Mouse (Mus musculus): ENCODE data around the gene Plod3. TPM values are rescaled to one million over a fixed set of nuclear protein-coding genes. Genes with fewer than 3 reads are reported as not detected.

Gene Plod3
- total and polyA plus RNA-seq, 2 experiments from 2014 or later: 25.2 to 63.5 TPM

GRCm38 (mm10) chr5:136987138-136987933 lies 517 bp downstream of the Plod3 start:
- no peak for TF ChIP-seq CTCF (IDR thresholded peaks at IDR 0.05; ENCODE audit: low read depth)
- peak overlapping the region; percentile 97 for H3K4me2 ChIP-seq (ENCODE audit: low read depth, low read length)
- H3K27ac ChIP-seq: peak overlapping the region; percentile 91
- H3K9me3 ChIP-seq (ENCODE audit: low read length): no peaks in the 10 kb centered on the region
- ATAC-seq: peak; percentile 52
- H3K9ac ChIP-seq (replicated peaks; ENCODE audit: low read length): peak overlapping the region; percentile 87
- DNase-seq (ENCODE audit: low spot score): peak; percentile 71
- under 1% methylated on average over 66 of the region's 67 CpGs for WGBS
- H3K4me3 ChIP-seq (ENCODE audit: low read length): peak overlapping the region; percentile 87
- H3K4me1 ChIP-seq (ENCODE audit: insufficient read depth, low read length): peaks cover 7% of the 10 kb centered on the region; the same call in 1 of the 2 replicates
- peaks cover 25% of the 10 kb centered on the region for H3K36me3 ChIP-seq (ENCODE audit: insufficient read depth, low read length)
- no peaks in the 10 kb centered on the region for H3K27me3 ChIP-seq (ENCODE audit: insufficient read depth, low read length)

- H3K9ac ChIP-seq (replicated peaks; ENCODE audit: low read length): peak within 1 kb of the TSS; percentile 87
- peaks cover 25% of the 10 kb centered on the region for H3K36me3 ChIP-seq (ENCODE audit: insufficient read depth, low read length)
- peak within 1 kb of the TSS; percentile 91 for H3K27ac ChIP-seq
- H3K4me3 ChIP-seq (ENCODE audit: low read length): peak within 1 kb of the TSS; percentile 87
- TF ChIP-seq CTCF (IDR thresholded peaks at IDR 0.05; ENCODE audit: low read depth): no peak
- H3K4me1 ChIP-seq (ENCODE audit: insufficient read depth, low read length): peaks cover 7% of the 10 kb centered on the region; the same call in 1 of the 2 replicates
- H3K9me3 ChIP-seq (ENCODE audit: low read length): no peaks in the 10 kb centered on the region
- H3K27me3 ChIP-seq (ENCODE audit: insufficient read depth, low read length): no peaks in the 10 kb centered on the region
- 3% methylated on average over 12 of the region's 12 CpGs for WGBS
- H3K4me2 ChIP-seq (ENCODE audit: low read depth, low read length): peak within 1 kb of the TSS; percentile 97
- DNase-seq (ENCODE audit: low spot score) (peak; percentile 30), ATAC-seq (no peak)
Observed at GRCm38 (mm10) chr5:136987934-136988271, 1.1 kb downstream of the Plod3 start, which contains the start of gene Znhit1. TSS of gene Znhit1 (minus strand) at chr5:136988021.

DNA sequence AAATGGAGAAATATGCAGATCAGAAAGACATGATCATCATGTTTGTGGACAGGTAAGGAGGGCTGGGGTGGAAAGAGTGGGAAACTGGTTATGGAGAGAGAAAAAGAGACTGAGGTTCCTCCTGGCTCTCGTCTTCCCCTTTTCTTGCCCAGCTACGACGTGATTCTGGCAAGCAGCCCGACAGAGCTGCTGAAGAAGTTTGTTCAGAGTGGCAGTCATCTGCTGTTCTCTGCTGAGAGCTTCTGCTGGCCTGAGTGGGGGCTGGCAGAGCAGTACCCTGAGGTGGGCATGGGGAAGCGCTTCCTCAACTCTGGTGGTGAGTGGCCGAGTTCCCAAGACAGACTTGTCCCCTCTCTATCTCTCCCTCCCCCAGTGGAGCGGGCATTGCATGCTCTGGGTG lies 1.6 kb downstream of the Plod3 start:
- H3K9me3 ChIP-seq (ENCODE audit: low read length): no peaks in the 10 kb centered on the region
- H3K4me1 ChIP-seq (ENCODE audit: insufficient read depth, low read length): peaks cover 7% of the 10 kb centered on the region; the same call in 1 of the 2 replicates
- H3K27me3 ChIP-seq (ENCODE audit: insufficient read depth, low read length): no peaks in the 10 kb centered on the region
- H3K4me2 ChIP-seq (ENCODE audit: low read depth, low read length): peak overlapping the region; percentile 97
- 48% methylated on average over 7 of the region's 7 CpGs for WGBS
- peak overlapping the region; percentile 87 for H3K9ac ChIP-seq (replicated peaks; ENCODE audit: low read length)
- peaks cover 30% of the 10 kb centered on the region for H3K36me3 ChIP-seq (ENCODE audit: insufficient read depth, low read length)
- TF ChIP-seq CTCF (IDR thresholded peaks at IDR 0.05; ENCODE audit: low read depth): no peak
- H3K4me3 ChIP-seq (ENCODE audit: low read length): peak overlapping the region; percentile 87
- no peak overlapping the region for H3K27ac ChIP-seq
- ATAC-seq (no peak), DNase-seq (ENCODE audit: low spot score) (peak; percentile 44)

DNA sequence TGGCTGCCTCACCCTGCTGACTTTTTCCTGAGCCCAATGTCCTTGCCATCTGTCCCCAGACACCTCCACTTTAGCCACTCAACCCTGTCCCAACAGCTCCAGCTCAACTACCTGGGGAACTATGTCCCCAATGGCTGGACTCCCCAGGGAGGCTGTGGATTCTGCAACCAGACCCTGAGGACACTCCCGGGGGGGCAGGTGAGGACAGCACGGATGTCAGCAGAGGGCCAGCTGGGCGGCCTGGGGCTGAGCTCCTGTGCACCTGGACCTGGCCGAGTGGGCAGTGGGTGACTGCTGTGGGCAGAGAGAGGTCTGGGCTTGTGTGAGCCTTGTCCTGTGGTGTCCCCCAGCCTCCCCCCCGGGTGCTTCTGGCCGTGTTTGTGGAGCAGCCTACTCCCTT lies 3.0 kb downstream of the Plod3 start:
- ATAC-seq: no peak
- Histone ChIP-seq H3K27me3 (ENCODE audit: insufficient read depth, low read length) (no peaks in the 10 kb centered on the region), H3K9ac (replicated peaks; ENCODE audit: low read length) (no peak overlapping the region), H3K4me2 (ENCODE audit: low read depth, low read length) (no peak overlapping the region), H3K36me3 (ENCODE audit: insufficient read depth, low read length) (peaks cover 43% of the 10 kb centered on the region), H3K4me1 (ENCODE audit: insufficient read depth, low read length) (peaks cover 7% of the 10 kb centered on the region; the same call in 1 of the 2 replicates), H3K4me3 (ENCODE audit: low read length) (no peak overlapping the region), H3K9me3 (ENCODE audit: low read length) (no peaks in the 10 kb centered on the region), H3K27ac (no peak overlapping the region)
- 97% methylated on average over 6 of the region's 6 CpGs for WGBS
- no peak for TF ChIP-seq CTCF (IDR thresholded peaks at IDR 0.05; ENCODE audit: low read depth)
- DNase-seq (ENCODE audit: low spot score): no peak

- H3K9ac ChIP-seq (replicated peaks; ENCODE audit: low read length): no peak overlapping the region
- no peak for TF ChIP-seq CTCF (IDR thresholded peaks at IDR 0.05; ENCODE audit: low read depth)
- DNase-seq (ENCODE audit: low spot score) (no peak), ATAC-seq (no peak)
- H3K27me3 ChIP-seq (ENCODE audit: insufficient read depth, low read length): no peaks in the 10 kb centered on the region
- 76% methylated on average over 4 of the region's 5 CpGs for WGBS
- H3K4me3 ChIP-seq (ENCODE audit: low read length): no peak overlapping the region
- peaks cover 13% of the 10 kb centered on the region for H3K36me3 ChIP-seq (ENCODE audit: insufficient read depth, low read length)
- no peak overlapping the region for H3K4me2 ChIP-seq (ENCODE audit: low read depth, low read length)
- H3K4me1 ChIP-seq (ENCODE audit: insufficient read depth, low read length): no peaks in the 10 kb centered on the region
- no peak overlapping the region for H3K27ac ChIP-seq
- H3K9me3 ChIP-seq (ENCODE audit: low read length): no peaks in the 10 kb centered on the region
Observed at GRCm38 (mm10) chr5:136999449-136999848, 12.6 kb downstream of the Plod3 start.

GRCm38 (mm10) chr5:137000612-137001011 lies 13.8 kb downstream of the Plod3 start:
- H3K9ac ChIP-seq (replicated peaks; ENCODE audit: low read length): no peak overlapping the region
- H3K36me3 ChIP-seq (ENCODE audit: insufficient read depth, low read length): 0 out of 2 replicates have a peak, but pooled peaks cover under 1% of the 10 kb centered on the region
- H3K27me3 ChIP-seq (ENCODE audit: insufficient read depth, low read length): no peaks in the 10 kb centered on the region
- H3K4me3 ChIP-seq (ENCODE audit: low read length): no peak overlapping the region
- peak; percentile 31 for DNase-seq (ENCODE audit: low spot score)
- no peak overlapping the region for H3K27ac ChIP-seq
- WGBS: 88% methylated on average over 2 of the region's 2 CpGs
- no peak for TF ChIP-seq CTCF (IDR thresholded peaks at IDR 0.05; ENCODE audit: low read depth)
- H3K9me3 ChIP-seq (ENCODE audit: low read length): no peaks in the 10 kb centered on the region
- no peaks in the 10 kb centered on the region for H3K4me1 ChIP-seq (ENCODE audit: insufficient read depth, low read length)
- H3K4me2 ChIP-seq (ENCODE audit: low read depth, low read length): no peak overlapping the region
- ATAC-seq: no peak

GRCm38 (mm10) chr5:137007276-137007675 lies 20.5 kb downstream of the Plod3 start:
- Histone ChIP-seq H3K4me3 (ENCODE audit: low read length) (no peak overlapping the region), H3K4me2 (ENCODE audit: low read depth, low read length) (no peak overlapping the region), H3K27me3 (ENCODE audit: insufficient read depth, low read length) (no peaks in the 10 kb centered on the region), H3K9ac (replicated peaks; ENCODE audit: low read length) (no peak overlapping the region), H3K27ac (no peak overlapping the region), H3K36me3 (ENCODE audit: insufficient read depth, low read length) (no peaks in the 10 kb centered on the region), H3K4me1 (ENCODE audit: insufficient read depth, low read length) (no peaks in the 10 kb centered on the region), H3K9me3 (ENCODE audit: low read length) (no peaks in the 10 kb centered on the region)
- DNase-seq (ENCODE audit: low spot score): no peak
- ATAC-seq: no peak
- WGBS: 56% methylated on average over 8 of the region's 8 CpGs
- TF ChIP-seq CTCF (IDR thresholded peaks at IDR 0.05; ENCODE audit: low read depth): no peak
